Mouse (Mus musculus) lung, postnatal 0 days (tissue): ENCODE results near the gene Akap1. TPM values are rescaled to one million over a fixed set of nuclear protein-coding genes. Genes with fewer than 3 reads are reported as not detected.

Source experiments
- ATAC-seq: fragments of 200-750 bp; cut with Nextera tagmentation; 2 replicates; pipeline ENCODE4 v1.8.0; 2017; ENCODE audit warnings: moderate library complexity
- DNase-seq: peaks from one replicate; pipeline ENCODE4 v3.0.0-alpha.2; 2016; ENCODE audit warnings: low spot score
- H3K27ac ChIP-seq: fragments of 300-500 bp; sonication (generic); 2 replicates; pipeline ENCODE4 v1.5.1; 2014; ENCODE audit warnings: antibody characterized with exemption, mild to moderate bottlenecking, low read length, mixed read lengths
- H3K27me3 ChIP-seq: fragments of 300-500 bp; sonication (generic); replicated peaks from 2 replicates; pipeline ENCODE4 v1.6.1; 2014; ENCODE audit warnings: low read length, mixed read lengths; ENCODE audit not compliant: insufficient read depth
- H3K36me3 ChIP-seq: fragments of 300-500 bp; sonication (generic); 2 replicates; pipeline ENCODE4 v1.6.1; 2014; ENCODE audit warnings: low read length, mixed read lengths; ENCODE audit not compliant: insufficient read depth
- H3K4me1 ChIP-seq: fragments of 300-500 bp; sonication (generic); 2 replicates; pipeline ENCODE4 v1.6.1; 2014; ENCODE audit warnings: antibody characterized with exemption, low read depth, low read length, mixed read lengths; ENCODE audit not compliant: insufficient read depth
- H3K4me2 ChIP-seq: fragments of 300-500 bp; sonication (generic); replicated peaks from 2 replicates; pipeline ENCODE4 v1.6.1; 2014; ENCODE audit warnings: low read depth, mild to moderate bottlenecking, low read length, moderate library complexity, mixed read lengths
- H3K4me3 ChIP-seq: fragments of 300-500 bp; sonication (generic); 2 replicates; pipeline ENCODE4 v1.5.1; 2014; ENCODE audit warnings: low read depth, low read length
- H3K9ac ChIP-seq: fragments of 300-500 bp; sonication (generic); replicated peaks from 2 replicates; pipeline ENCODE4 v1.6.1; 2014; ENCODE audit warnings: low read depth, mild to moderate bottlenecking
- H3K9me3 ChIP-seq: fragments of 300-500 bp; sonication (generic); 2 replicates; pipeline ENCODE4 v1.6.1; 2016; ENCODE audit warnings: low read length, mixed read lengths
- CTCF ChIP-seq: IDR thresholded peaks from 2 replicates; pipeline ENCODE4 v1.5.1; 2016; ENCODE audit warnings: antibody characterized with exemption, mild to moderate bottlenecking
- EP300 ChIP-seq: IDR thresholded peaks from 2 replicates; pipeline ENCODE4 v1.6.1; 2016; ENCODE audit warnings: antibody characterized with exemption, mild to moderate bottlenecking, control low read depth
- WGBS: fragments of 180-500 bp; shearing (Covaris S2); extraction: QIAGEN DNeasy Blood & Tissue Kit; methylation state at CpG from one replicate; pipeline ENCODE4 v1.1.7; 2014; 5-methylcytosine and 5-hydroxymethylcytosine counted together
- polyA plus RNA-seq: library from polyadenylated mRNA; unstranded; fragments of >200 nt; fragmentation: Nextera tagmentation; extraction: Ambion mirVana; gene quantifications from 2 replicates; pipeline ENCODE4 v1.2.1, GENCODE M21; 2015

Gene Akap1
- polyA plus RNA-seq, 1 experiment from 2014 or later, result 13.5 TPM

DNA sequence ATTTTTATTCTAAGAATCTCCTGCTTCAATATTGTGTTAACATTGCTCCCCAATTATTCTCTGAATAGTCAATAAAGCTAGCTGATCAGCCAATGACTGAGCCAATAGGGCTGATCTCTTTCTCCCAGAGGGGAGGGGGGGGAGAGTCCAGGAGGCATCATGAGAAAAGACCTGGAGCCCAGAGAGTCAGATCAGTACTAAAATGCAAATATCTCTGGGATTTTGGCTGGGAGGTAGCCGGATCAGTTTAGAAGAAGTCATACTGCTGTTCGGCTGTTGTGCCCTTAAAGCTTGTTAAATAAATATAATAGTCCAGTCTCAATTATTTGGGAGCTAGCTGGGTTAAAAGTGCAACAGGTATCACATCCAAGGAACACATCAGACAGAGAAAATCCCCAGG is 10.8 kb downstream of the Akap1 start:
- H3K4me1 ChIP-seq, result peaks cover 8% of the 10 kb centered on the region; the same call in 1 of the 2 replicates
- H3K36me3 ChIP-seq, result no peaks in the 10 kb centered on the region
- H3K9me3 ChIP-seq, result no peaks in the 10 kb centered on the region
- no peak overlapping the region for H3K4me3 ChIP-seq
- 89% methylated on average over 2 of the region's 2 CpGs for WGBS
- no peak overlapping the region for H3K4me2 ChIP-seq
- H3K9ac ChIP-seq, result no peak overlapping the region
- DNase-seq (no peak), ATAC-seq (no peak)
- H3K27me3 ChIP-seq, result no peaks in the 10 kb centered on the region
- no peak overlapping the region for H3K27ac ChIP-seq
- TF ChIP-seq EP300 (no peak), CTCF (no peak)

GRCm38 (mm10) chr11:88852806-88853205 is 11.6 kb downstream of the Akap1 start:
- Histone ChIP-seq H3K27me3 (no peaks in the 10 kb centered on the region), H3K4me1 (peaks cover 12% of the 10 kb centered on the region; the same call in 1 of the 2 replicates), H3K27ac (no peak overlapping the region), H3K36me3 (no peaks in the 10 kb centered on the region), H3K9ac (no peak overlapping the region), H3K9me3 (no peaks in the 10 kb centered on the region), H3K4me2 (no peak overlapping the region), H3K4me3 (no peak overlapping the region)
- no peak for ATAC-seq
- TF ChIP-seq CTCF (no peak), EP300 (no peak)
- WGBS, result 96% methylated on average over 4 of the region's 4 CpGs
- no peak for DNase-seq

DNA sequence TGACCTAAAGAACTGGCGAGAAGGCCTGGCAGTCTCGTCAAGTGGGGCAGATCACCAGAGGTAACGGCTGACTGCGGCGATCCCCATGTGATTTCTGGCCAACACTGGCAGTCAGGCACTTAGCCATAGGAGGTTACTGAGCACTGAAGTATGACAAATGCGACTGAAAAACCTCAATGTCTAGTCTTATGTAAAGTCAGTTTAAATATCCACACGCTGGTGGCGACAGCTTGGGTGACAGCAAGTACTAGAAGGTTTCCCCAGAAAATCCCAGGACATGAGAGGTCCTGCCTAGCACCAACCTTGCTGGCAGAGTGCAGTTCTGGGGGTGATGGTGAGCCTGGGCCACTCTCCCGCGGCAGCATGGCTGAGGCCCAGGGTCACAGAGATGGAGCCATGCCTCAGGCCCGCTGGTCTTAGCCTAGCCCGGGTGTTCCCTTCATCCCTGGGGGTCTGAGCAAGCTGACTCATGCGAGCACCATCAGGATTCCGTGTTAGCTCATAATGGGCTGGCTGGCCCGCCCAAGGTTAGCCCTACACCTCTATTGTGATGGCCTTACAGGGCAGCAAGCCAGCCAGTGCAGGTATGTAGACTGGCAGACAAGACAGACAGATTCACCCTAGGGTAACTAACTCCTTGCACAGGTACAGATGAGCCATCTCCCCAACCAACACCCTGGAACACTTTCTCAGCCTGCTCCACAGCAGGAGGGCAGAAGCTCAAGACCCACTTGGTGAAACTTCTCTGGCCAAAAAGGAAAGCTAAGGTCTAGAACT is 13.1 kb downstream of the Akap1 start:
- DNase-seq (peak; percentile 42), ATAC-seq (no peak)
- Histone ChIP-seq H3K4me2 (no peak overlapping the region), H3K27me3 (no peaks in the 10 kb centered on the region), H3K27ac (no peak overlapping the region), H3K4me1 (peaks cover 12% of the 10 kb centered on the region; the same call in 1 of the 2 replicates), H3K9ac (no peak overlapping the region), H3K36me3 (no peaks in the 10 kb centered on the region), H3K4me3 (no peak overlapping the region), H3K9me3 (no peaks in the 10 kb centered on the region)
- WGBS, result 85% methylated on average over 15 of the region's 15 CpGs
- TF ChIP-seq CTCF (no peak), EP300 (no peak)

- WGBS, result 45% methylated on average over 3 of the region's 3 CpGs
- peak; percentile 63 for ATAC-seq
These were observed 14.7 kb downstream of the Akap1 start for GRCm38 (mm10) chr11:88849732-88850131.

GRCm38 (mm10) chr11:88849284-88849683 is 15.1 kb downstream of the Akap1 start:
- H3K27me3 ChIP-seq, result no peaks in the 10 kb centered on the region
- H3K4me2 ChIP-seq, result no peak overlapping the region
- no peaks in the 10 kb centered on the region for H3K9me3 ChIP-seq
- peak; percentile 34 for ATAC-seq
- peak; percentile 36 for DNase-seq
- H3K4me3 ChIP-seq, result no peak overlapping the region
- peaks cover 3% of the 10 kb centered on the region; the same call in 1 of the 2 replicates for H3K36me3 ChIP-seq
- no peak overlapping the region for H3K9ac ChIP-seq
- 29% methylated on average over 8 of the region's 8 CpGs for WGBS
- TF ChIP-seq CTCF (no peak), EP300 (no peak)
- no peak overlapping the region for H3K27ac ChIP-seq
- H3K4me1 ChIP-seq, result peaks cover 12% of the 10 kb centered on the region; the same call in 1 of the 2 replicates

More at GRCm38 (mm10) chr11:88849732-88850131, 14.7 kb downstream of the Akap1 start:
- Histone ChIP-seq H3K4me2 (no peak overlapping the region), H3K4me3 (no peak overlapping the region), H3K9me3 (no peaks in the 10 kb centered on the region), H3K27me3 (no peaks in the 10 kb centered on the region), H3K36me3 (no peaks in the 10 kb centered on the region), H3K4me1 (peaks cover 12% of the 10 kb centered on the region; the same call in 1 of the 2 replicates), H3K27ac (no peak overlapping the region), H3K9ac (no peak overlapping the region)
- TF ChIP-seq CTCF (peak; percentile 66), EP300 (no peak)
- peak; percentile 68 for DNase-seq

- Histone ChIP-seq H3K27me3 (no peaks in the 10 kb centered on the region), H3K27ac (no peak overlapping the region), H3K9me3 (no peaks in the 10 kb centered on the region), H3K4me1 (peaks cover 12% of the 10 kb centered on the region; the same call in 1 of the 2 replicates), H3K4me2 (no peak overlapping the region), H3K4me3 (no peak overlapping the region), H3K9ac (no peak overlapping the region), H3K36me3 (peaks cover 3% of the 10 kb centered on the region; the same call in 1 of the 2 replicates)
- peak; percentile 81 for ATAC-seq
- TF ChIP-seq EP300 (no peak), CTCF (peak; percentile 91)
- WGBS, result 31% methylated on average over 5 of the region's 5 CpGs
- DNase-seq, result peak; percentile 87
These were observed 15.8 kb downstream of the Akap1 start for GRCm38 (mm10) chr11:88848590-88848989.
